Mouse (Mus musculus): ENCODE results near the gene Mfap3. TPM values are rescaled to one million over a fixed set of nuclear protein-coding genes. Genes with fewer than 3 reads are reported as not detected.

The Mfap3 gene
- polyA plus RNA-seq, 1 experiment from 2014 or later = 61.9 TPM

DNA sequence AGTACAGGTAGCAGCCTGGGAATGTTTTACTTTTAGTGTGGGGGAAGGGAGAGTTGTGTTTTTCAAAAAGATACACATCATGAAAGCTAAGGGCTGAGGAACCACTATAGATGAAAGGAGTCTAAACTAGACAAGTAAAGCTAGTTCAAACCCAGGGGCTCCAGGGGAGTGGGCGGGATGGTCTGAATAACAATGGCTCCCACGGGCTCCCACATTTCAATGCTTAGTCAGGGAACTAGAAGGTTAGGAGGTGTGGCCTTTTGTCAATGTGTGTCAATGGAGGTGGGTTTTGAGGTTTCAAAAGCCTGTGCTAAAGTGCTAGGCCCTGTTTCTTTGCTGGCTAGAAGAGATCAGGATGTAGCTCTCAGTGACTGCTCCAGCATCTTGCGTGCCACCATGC, 20.8 kb upstream of the Mfap3 start:
- Histone ChIP-seq H3K9ac (ENCODE audit: low read length) (no peak overlapping the region), H3K27ac (ENCODE audit: low read depth, low read length) (no peak overlapping the region; the same call in 1 of the 2 replicates), H3K4me3 (ENCODE audit: low read depth, low read length) (no peak overlapping the region), H3K4me2 (no peak overlapping the region), H3K9me3 (ENCODE audit: control insufficient read depth, low read length) (no peaks in the 10 kb centered on the region), H3K27me3 (ENCODE audit: control insufficient read depth, insufficient read depth, low read length) (no peaks in the 10 kb centered on the region), H3K36me3 (ENCODE audit: control insufficient read depth, insufficient read depth, low read length) (peaks cover 8% of the 10 kb centered on the region; the same call in 1 of the 2 replicates), H3K4me1 (ENCODE audit: control insufficient read depth, insufficient read depth, low read length) (no peaks in the 10 kb centered on the region)
- 55% methylated on average over 3 of the region's 3 CpGs for WGBS
- no peak for DNase-seq (ENCODE audit: low spot score, missing footprints)
- ATAC-seq (ENCODE audit: low FRiP score) = no peak

DNA sequence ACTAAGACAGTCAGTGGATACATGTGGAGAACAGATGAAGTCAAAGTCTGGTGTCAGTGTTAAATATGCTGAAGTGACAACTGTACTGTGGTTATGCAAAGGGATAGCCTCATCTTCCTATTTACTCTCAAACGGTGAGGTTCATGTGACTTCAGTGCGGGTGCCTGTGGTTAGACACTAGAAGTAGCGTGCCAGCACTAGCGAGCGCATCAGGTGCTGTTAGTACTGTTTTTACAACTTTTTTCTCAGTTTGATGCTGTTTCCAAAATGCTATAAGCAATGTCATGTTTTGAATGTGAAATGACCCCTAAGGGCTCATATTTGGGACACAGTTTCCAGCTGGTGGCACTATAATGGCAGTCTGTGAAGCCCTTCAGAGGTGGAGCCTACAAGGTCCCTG, 20.2 kb upstream of the Mfap3 start:
- Histone ChIP-seq H3K4me2 (no peak overlapping the region), H3K36me3 (ENCODE audit: control insufficient read depth, insufficient read depth, low read length) (peaks cover 6% of the 10 kb centered on the region; the same call in 1 of the 2 replicates), H3K27ac (ENCODE audit: low read depth, low read length) (no peak overlapping the region), H3K9me3 (ENCODE audit: control insufficient read depth, low read length) (no peaks in the 10 kb centered on the region), H3K4me3 (ENCODE audit: low read depth, low read length) (no peak overlapping the region), H3K27me3 (ENCODE audit: control insufficient read depth, insufficient read depth, low read length) (no peaks in the 10 kb centered on the region), H3K4me1 (ENCODE audit: control insufficient read depth, insufficient read depth, low read length) (no peaks in the 10 kb centered on the region), H3K9ac (ENCODE audit: low read length) (no peak overlapping the region)
- ATAC-seq (ENCODE audit: low FRiP score) (no peak), DNase-seq (ENCODE audit: low spot score, missing footprints) (no peak)
- WGBS = 95% methylated on average over 5 of the region's 5 CpGs

DNA sequence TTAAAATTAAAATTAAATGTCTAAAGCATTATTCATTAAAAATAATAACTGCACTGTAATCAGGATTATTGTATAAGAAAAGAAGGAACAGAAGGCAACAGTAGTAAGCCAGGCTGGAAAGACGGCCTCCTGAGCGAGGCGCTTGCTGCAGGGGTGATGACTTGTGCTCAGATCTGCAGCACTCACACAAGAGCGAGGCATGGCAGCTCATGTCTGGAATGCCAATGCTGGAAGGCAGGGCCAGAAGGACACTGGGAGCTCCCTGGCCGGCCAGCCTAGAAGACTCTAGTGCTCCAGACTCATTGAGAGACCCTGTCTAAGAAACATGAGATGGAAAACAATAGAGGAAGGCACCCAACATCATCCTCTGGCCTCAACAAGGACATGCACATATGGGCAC, 15.3 kb upstream of the Mfap3 start:
- 0 out of 2 replicates have a peak, but pooled peaks cover 4% of the 10 kb centered on the region for H3K4me1 ChIP-seq (ENCODE audit: control insufficient read depth, insufficient read depth, low read length)
- H3K27me3 ChIP-seq (ENCODE audit: control insufficient read depth, insufficient read depth, low read length) = no peaks in the 10 kb centered on the region
- H3K9ac ChIP-seq (ENCODE audit: low read length) = no peak overlapping the region
- no peak for DNase-seq (ENCODE audit: low spot score, missing footprints)
- no peak for ATAC-seq (ENCODE audit: low FRiP score)
- no peak overlapping the region for H3K4me2 ChIP-seq
- no peak overlapping the region for H3K27ac ChIP-seq (ENCODE audit: low read depth, low read length)
- no peaks in the 10 kb centered on the region for H3K9me3 ChIP-seq (ENCODE audit: control insufficient read depth, low read length)
- 90% methylated on average over 5 of the region's 5 CpGs for WGBS
- H3K4me3 ChIP-seq (ENCODE audit: low read depth, low read length) = no peak overlapping the region
- H3K36me3 ChIP-seq (ENCODE audit: control insufficient read depth, insufficient read depth, low read length) = peaks cover 3% of the 10 kb centered on the region

DNA sequence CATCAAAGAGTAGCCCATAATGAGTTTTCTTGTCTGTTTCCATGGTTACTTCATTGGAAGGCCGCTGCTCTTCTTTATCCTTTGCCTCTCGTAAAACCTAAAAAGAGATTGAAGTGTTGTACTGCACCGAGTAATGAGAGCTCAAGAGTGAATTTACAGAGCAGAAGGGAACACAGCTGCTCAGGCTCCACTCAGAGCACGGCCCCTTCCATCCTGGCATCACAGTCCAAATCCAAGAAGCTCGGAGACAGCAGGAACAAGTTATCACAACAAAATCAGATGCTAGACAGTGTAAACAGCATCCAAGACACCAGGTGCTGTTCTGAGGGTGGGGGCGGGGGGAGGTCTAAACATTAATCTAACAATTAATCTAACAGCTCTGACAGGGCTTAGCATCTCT, 11.6 kb upstream of the Mfap3 start:
- no peak overlapping the region for H3K9ac ChIP-seq (ENCODE audit: low read length)
- 0 out of 2 replicates have a peak, but pooled peaks cover 4% of the 10 kb centered on the region for H3K4me1 ChIP-seq (ENCODE audit: control insufficient read depth, insufficient read depth, low read length)
- ATAC-seq (ENCODE audit: low FRiP score) (no peak), DNase-seq (ENCODE audit: low spot score, missing footprints) (no peak)
- H3K27me3 ChIP-seq (ENCODE audit: control insufficient read depth, insufficient read depth, low read length) = no peaks in the 10 kb centered on the region
- WGBS = 39% methylated on average over 6 of the region's 6 CpGs
- H3K9me3 ChIP-seq (ENCODE audit: control insufficient read depth, low read length) = no peaks in the 10 kb centered on the region
- H3K36me3 ChIP-seq (ENCODE audit: control insufficient read depth, insufficient read depth, low read length) = peaks cover 6% of the 10 kb centered on the region
- no peak overlapping the region for H3K4me3 ChIP-seq (ENCODE audit: low read depth, low read length)
- peak overlapping the region; percentile 36 for H3K27ac ChIP-seq (ENCODE audit: low read depth, low read length)
- H3K4me2 ChIP-seq = no peak overlapping the region

DNA sequence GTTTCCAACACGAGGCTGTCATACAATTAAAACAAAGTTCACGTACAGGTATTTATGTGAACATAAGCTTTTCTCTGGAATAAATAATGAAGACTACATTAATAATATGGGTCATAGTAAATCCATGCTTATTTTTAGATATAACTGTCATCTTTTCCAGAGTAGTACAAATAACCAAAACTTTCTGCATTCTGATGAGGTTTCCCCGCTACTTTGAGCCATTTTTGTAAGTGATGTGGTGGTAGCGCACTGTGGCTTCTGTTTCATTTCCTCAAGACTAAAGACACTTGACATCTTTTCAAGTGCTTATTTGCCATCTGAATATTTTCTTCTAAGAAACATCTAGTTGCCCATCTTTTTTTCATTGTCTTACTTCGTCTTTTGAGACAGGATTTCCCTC, 3.2 kb upstream of the Mfap3 start:
- peaks cover 6% of the 10 kb centered on the region; the same call in 1 of the 2 replicates for H3K4me1 ChIP-seq (ENCODE audit: control insufficient read depth, insufficient read depth, low read length)
- H3K27me3 ChIP-seq (ENCODE audit: control insufficient read depth, insufficient read depth, low read length) = no peaks in the 10 kb centered on the region
- H3K36me3 ChIP-seq (ENCODE audit: control insufficient read depth, insufficient read depth, low read length) = no peaks in the 10 kb centered on the region; the same call in 1 of the 2 replicates
- no peaks in the 10 kb centered on the region for H3K9me3 ChIP-seq (ENCODE audit: control insufficient read depth, low read length)
- no peak overlapping the region for H3K9ac ChIP-seq (ENCODE audit: low read length)
- H3K27ac ChIP-seq (ENCODE audit: low read depth, low read length) = no peak overlapping the region
- H3K4me3 ChIP-seq (ENCODE audit: low read depth, low read length) = no peak overlapping the region
- H3K4me2 ChIP-seq = no peak overlapping the region
- no peak for DNase-seq (ENCODE audit: low spot score, missing footprints)
- WGBS = 92% methylated on average over 5 of the region's 5 CpGs
- ATAC-seq (ENCODE audit: low FRiP score) = no peak

DNA sequence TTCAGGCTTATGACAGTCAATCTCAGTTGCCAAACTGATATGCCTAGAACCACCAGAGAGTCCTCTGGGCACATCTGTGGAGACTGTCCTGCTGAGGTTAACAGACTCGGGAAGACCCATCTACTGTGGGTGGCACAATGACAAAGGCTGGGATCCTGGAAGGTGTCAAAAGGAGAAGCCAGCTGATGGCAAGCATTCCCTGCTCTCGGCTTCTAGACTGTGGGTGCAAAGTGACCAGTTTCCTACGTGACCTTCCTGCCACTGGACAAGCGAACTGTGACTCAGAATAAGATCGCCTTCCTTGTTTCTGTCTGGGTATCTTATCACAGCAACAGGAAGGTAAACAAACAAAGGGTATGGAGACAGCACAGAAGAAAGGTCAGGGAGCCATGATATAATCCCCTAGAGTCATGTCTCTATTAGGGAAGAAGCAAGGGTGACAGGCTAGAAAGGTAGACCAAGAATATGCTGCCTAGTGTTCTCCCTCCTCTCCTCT, 1.5 kb upstream of the Mfap3 start:
- no peak overlapping the region for H3K4me2 ChIP-seq
- H3K4me3 ChIP-seq (ENCODE audit: low read depth, low read length) = no peak overlapping the region
- no peak overlapping the region for H3K9ac ChIP-seq (ENCODE audit: low read length)

DNA sequence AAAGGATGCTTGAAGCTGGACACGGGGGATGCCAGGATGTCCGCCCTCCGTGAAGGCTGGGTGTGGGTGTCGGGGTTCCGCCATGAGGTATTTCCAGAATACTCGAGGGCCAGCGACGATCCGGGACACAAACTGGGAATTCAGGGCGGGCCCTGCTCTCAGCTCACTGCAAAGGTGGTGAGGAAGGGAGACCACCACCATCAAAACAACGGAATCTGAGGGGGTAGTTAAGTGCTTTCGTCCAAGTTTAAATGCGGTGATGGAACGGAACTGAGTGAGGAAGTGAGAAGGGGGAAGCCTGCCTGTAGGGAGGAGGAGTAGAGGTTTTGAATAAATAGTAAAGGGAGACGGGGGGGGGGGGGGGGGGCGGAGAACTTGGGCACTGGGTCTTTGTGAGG, 286 bp downstream of the Mfap3 start:
- H3K36me3 ChIP-seq (ENCODE audit: control insufficient read depth, insufficient read depth, low read length) = no peaks in the 10 kb centered on the region
- H3K4me1 ChIP-seq (ENCODE audit: control insufficient read depth, insufficient read depth, low read length) = peaks cover 6% of the 10 kb centered on the region; the same call in 1 of the 2 replicates
- H3K27ac ChIP-seq (ENCODE audit: low read depth, low read length) = no peak overlapping the region
- H3K4me3 ChIP-seq (ENCODE audit: low read depth, low read length) = peak overlapping the region; percentile 87
- WGBS = 0% methylated on average over 16 of the region's 16 CpGs
- peak overlapping the region; percentile 82 for H3K9ac ChIP-seq (ENCODE audit: low read length)
- H3K9me3 ChIP-seq (ENCODE audit: control insufficient read depth, low read length) = no peaks in the 10 kb centered on the region
- no peak for DNase-seq (ENCODE audit: low spot score, missing footprints)
- no peak; the same call in 1 of the 2 replicates for ATAC-seq (ENCODE audit: low FRiP score)
- peak overlapping the region; percentile 67 for H3K4me2 ChIP-seq
- no peaks in the 10 kb centered on the region for H3K27me3 ChIP-seq (ENCODE audit: control insufficient read depth, insufficient read depth, low read length)

More for the DNA sequence above, 1.5 kb upstream of the Mfap3 start:
- ATAC-seq (ENCODE audit: low FRiP score) (no peak), DNase-seq (ENCODE audit: low spot score, missing footprints) (no peak)
- Histone ChIP-seq H3K27ac (ENCODE audit: low read depth, low read length) (no peak overlapping the region), H3K9me3 (ENCODE audit: control insufficient read depth, low read length) (no peaks in the 10 kb centered on the region), H3K27me3 (ENCODE audit: control insufficient read depth, insufficient read depth, low read length) (no peaks in the 10 kb centered on the region), H3K36me3 (ENCODE audit: control insufficient read depth, insufficient read depth, low read length) (no peaks in the 10 kb centered on the region), H3K4me1 (ENCODE audit: control insufficient read depth, insufficient read depth, low read length) (peaks cover 6% of the 10 kb centered on the region; the same call in 1 of the 2 replicates)
- 70% methylated on average over 5 of the region's 5 CpGs for WGBS

DNA sequence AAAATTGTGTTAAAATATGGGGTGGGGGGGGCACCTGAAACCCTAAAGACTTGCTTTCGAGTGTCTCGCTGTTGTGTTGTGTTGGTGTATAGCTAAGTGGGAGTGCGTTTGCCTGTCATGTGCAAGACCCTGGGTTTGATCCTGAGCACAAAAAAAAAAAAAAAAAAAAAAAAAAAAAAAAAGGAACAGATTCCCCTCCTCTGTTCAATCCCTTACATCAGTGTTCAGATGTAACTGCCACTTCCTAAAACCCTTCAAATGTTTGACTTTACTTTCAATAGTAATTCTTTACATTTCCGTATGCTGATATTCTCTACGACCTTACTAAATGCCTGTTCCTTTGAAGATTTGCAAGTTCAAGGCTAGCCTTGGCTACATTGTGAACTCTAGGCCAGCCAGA, 840 bp downstream of the Mfap3 start:
- Histone ChIP-seq H3K4me2 (peak overlapping the region; percentile 67), H3K27ac (ENCODE audit: low read depth, low read length) (no peak overlapping the region), H3K9me3 (ENCODE audit: control insufficient read depth, low read length) (no peaks in the 10 kb centered on the region), H3K27me3 (ENCODE audit: control insufficient read depth, insufficient read depth, low read length) (no peaks in the 10 kb centered on the region), H3K4me3 (ENCODE audit: low read depth, low read length) (peak overlapping the region; percentile 87), H3K9ac (ENCODE audit: low read length) (peak overlapping the region; percentile 82; the same call in 1 of the 2 replicates), H3K4me1 (ENCODE audit: control insufficient read depth, insufficient read depth, low read length) (peaks cover 9% of the 10 kb centered on the region; the same call in 1 of the 2 replicates), H3K36me3 (ENCODE audit: control insufficient read depth, insufficient read depth, low read length) (no peaks in the 10 kb centered on the region)
- no peak for ATAC-seq (ENCODE audit: low FRiP score)
- 73% methylated on average over 5 of the region's 5 CpGs for WGBS
- no peak for DNase-seq (ENCODE audit: low spot score, missing footprints)

DNA sequence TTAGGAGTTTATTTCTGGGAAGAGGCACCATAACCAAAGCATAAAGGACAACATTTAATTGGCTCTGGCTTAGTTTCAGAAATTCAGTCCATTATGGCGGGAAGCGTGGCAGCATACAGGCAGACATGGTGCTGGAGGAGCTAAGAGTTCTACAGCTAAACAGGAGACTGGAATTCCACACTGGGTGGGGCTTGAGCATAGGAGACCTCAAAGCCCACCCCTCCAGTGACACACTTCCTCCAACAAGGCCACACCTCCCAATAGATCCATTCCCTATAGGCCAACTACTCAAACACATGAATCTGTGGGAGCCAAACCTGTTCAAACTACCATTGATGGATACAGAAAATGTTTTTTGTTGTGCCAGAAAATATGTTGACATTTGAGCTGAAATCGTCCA, 2.7 kb downstream of the Mfap3 start:
- ATAC-seq (ENCODE audit: low FRiP score) (no peak), DNase-seq (ENCODE audit: low spot score, missing footprints) (no peak)
- WGBS = 98% methylated on average over 3 of the region's 3 CpGs
- no peaks in the 10 kb centered on the region for H3K36me3 ChIP-seq (ENCODE audit: control insufficient read depth, insufficient read depth, low read length)
- H3K4me2 ChIP-seq = no peak overlapping the region
- no peaks in the 10 kb centered on the region for H3K9me3 ChIP-seq (ENCODE audit: control insufficient read depth, low read length)
- no peaks in the 10 kb centered on the region for H3K27me3 ChIP-seq (ENCODE audit: control insufficient read depth, insufficient read depth, low read length)
- H3K4me1 ChIP-seq (ENCODE audit: control insufficient read depth, insufficient read depth, low read length) = peaks cover 9% of the 10 kb centered on the region; the same call in 1 of the 2 replicates
- no peak overlapping the region for H3K9ac ChIP-seq (ENCODE audit: low read length)
- no peak overlapping the region for H3K4me3 ChIP-seq (ENCODE audit: low read depth, low read length)
- no peak overlapping the region for H3K27ac ChIP-seq (ENCODE audit: low read depth, low read length)
